Mouse (Mus musculus) megakaryocyte, adult 5-6 weeks (primary cell): Measurements from ENCODE around the gene Macrod2. TPM values are rescaled to one million over a fixed set of nuclear protein-coding genes. Genes with fewer than 3 reads are reported as not detected.

Source experiments
- ATAC-seq: 2 replicates; pipeline ENCODE4 v1.8.0; 2016; ENCODE audit warnings: mild to moderate bottlenecking, inconsistent platforms; ENCODE audit not compliant: poor library complexity, severe bottlenecking
- total RNA-seq, 2 experiments: library from RNA; stranded (forward) in 1 of 2; stranded (reverse) in 1 of 2; fragments of 153-499, 151-499 nt in 1 of 2; fragments of 221-1000, 200-1000 nt in 1 of 2; gene quantifications; 2 replicates each; pipeline versions ENCODE4 v1.2.3 to v1.2.4; 2015 to 2017

Gene Macrod2
- total RNA-seq, 2 experiments from 2014 or later = 0.31 to 1.7 TPM

DNA sequence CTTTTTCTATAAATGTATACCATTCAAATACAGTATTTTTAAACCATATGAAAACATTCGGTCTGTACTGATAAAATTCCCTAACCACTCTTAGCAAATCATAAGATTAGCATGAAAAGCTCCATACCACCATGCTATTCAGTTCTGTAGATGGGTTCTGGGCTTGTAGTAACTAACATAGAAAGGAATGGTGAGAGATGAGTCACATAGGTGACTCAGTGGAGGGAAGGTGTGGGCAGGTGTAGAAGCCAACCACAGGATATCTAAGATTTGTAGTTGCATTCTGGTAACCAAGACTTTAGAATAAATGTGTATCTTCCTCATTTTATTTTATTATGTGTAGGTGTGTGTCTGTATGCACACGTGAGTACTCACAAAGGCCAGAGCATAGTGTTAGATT lies 166.3 kb downstream of the Macrod2 start:
- ATAC-seq = no peak

GRCm38 (mm10) chr2:140570874-140571273 lies 175.8 kb downstream of the Macrod2 start:
- ATAC-seq = no peak

GRCm38 (mm10) chr2:140592537-140593261 lies 197.6 kb downstream of the Macrod2 start:
- no peak for ATAC-seq

GRCm38 (mm10) chr2:140596906-140597305 lies 201.8 kb downstream of the Macrod2 start:
- no peak for ATAC-seq

DNA sequence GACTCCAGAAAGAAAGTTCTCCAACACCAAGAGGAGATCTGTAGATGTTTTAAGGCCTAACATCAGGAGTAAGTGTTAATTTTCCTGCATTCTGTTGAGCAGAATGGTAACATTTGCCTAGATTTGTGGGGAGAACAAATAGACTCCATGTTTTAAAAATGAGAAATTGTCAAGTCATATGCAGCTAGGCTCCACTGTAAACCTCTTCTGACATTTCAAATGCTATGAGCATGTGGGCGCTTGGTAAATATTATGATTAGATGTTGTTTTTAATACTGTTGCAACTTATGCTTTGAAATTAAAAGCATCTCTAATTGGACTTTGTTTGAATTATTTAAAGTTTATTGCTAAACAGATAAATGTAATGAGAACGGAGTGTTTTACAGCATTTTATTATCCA lies 220.3 kb downstream of the Macrod2 start:
- ATAC-seq = no peak

DNA sequence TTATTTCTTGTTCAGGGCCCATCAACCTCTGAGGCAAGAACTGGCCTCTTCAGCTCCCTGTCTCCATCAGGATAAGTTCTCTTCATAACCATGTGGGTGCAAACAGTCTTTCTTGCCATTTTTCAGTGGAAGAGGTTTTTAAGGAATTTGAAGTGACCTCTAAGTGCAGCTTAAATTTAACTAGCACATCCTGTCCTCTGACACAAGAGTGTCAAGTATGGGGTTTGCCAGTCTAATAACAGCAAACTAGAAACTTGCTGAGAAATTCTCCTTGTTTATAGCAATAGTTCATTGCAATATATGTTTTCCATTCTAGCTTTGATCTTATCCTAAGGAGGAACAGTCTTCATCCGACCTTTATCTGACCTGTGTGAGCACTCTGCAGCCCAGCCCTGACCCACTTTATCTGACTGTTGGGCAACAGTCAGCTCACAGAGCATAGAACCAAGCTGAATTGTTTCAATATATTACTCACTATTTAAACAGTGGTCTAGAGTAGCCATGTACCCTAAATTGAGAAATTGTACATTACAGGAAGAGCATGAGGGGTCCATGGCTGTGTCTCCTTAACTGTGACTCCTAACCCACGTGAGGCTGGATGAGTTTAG lies 226.7 kb downstream of the Macrod2 start:
- no peak for ATAC-seq

DNA sequence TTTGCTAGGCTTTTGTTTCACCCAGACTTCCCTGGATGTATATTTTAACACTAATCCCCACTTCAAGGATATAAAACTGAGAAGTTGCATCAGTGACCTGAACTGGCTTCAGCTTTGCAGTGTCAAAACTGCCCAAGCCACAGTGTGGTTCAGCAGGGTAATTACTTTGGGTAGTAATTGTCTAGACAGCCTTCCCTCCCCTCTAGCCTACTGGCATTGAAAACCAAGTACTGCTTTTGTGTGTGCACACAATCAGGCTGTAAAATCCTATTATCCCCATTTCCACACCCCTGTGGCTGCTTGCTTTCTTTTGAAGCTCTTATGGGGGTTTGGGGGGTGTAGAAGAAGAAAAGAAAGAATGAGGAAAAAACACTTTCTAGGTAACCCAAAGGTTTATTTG lies 258.4 kb downstream of the Macrod2 start:
- ATAC-seq = no peak

GRCm38 (mm10) chr2:140653978-140654377 lies 258.9 kb downstream of the Macrod2 start:
- no peak for ATAC-seq

DNA sequence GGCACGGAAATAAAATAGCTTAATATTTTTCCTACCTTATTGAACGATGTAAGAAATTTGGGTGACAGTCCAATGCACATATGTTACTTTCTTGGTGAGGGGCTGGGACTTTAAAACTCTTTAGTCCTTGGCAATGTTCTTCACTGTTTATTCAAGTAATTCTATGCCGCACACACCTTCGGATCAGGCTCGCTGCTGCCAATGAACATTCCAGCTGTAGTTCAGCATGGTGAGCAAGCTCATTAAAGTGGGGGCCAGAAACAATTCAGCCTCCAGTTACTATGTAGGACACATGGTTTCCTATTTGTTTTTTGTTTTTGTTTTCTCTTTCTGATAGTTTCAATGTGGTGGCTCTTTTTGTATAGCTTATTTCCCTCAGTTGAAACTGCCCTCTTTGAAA lies 267.6 kb downstream of the Macrod2 start:
- ATAC-seq = no peak

DNA sequence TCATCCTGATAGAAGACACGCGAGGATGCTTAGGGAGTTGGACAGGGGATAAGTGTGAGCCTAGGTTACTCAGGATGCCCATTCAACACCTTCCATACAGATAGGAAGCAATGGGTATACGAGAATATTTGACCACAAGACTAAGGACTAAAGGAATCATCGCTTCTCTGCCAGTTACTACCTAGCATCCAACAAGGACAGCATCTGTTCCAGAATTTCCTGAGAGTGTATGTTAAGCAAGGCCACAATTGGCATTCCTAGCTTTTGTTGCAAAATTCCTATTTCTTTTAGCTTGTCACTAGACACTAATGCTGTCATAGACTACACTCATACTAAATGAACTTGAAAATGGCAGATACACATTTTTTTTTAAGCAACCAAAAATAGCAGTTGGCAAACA lies 269.3 kb downstream of the Macrod2 start:
- no peak for ATAC-seq

DNA sequence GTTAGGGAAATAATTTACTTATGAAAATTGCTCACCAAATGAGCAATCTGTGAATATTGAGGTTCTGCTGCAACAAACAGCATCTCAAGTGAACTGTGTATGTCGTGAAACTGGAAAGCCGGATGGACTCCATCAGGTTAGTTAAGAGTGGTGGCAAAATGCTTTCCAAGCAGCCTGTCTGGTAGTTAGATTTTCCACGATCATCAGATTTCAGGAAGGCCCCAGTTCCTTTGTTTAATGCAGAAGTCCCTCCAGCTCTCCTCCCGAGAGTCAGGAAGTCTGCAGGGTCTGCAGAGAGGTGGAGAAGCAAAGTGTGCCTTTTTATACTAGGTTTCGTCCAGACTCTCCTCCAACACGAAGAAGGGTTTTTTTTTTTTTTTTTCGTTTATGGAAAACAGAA lies 271.7 kb downstream of the Macrod2 start:
- no peak for ATAC-seq

GRCm38 (mm10) chr2:140667261-140668047 lies 272.3 kb downstream of the Macrod2 start:
- no peak for ATAC-seq

GRCm38 (mm10) chr2:140668311-140668710 lies 273.2 kb downstream of the Macrod2 start:
- 0 out of 2 replicates have a peak, but pooled peaks have one; percentile 20 for ATAC-seq

DNA sequence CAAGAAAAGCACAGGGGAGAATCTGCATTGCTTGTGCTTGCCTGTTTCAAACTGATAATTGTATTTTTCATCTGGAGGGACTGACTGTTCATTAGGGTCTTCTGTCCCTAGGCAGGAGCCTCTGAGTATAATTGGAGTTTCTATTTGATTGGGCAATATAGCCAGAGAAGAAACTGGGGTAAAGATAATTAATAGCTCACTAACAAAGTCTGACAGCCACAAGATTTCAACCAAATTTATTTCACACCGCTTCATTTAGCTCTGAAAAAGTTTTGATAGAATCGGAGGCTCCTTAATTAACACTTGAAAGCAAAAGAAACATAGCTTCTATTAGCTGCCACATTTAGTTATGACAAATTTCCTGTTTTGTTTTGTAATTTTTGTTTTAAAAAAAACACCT lies 274.0 kb downstream of the Macrod2 start:
- no peak for ATAC-seq

- ATAC-seq = no peak
Observed at GRCm38 (mm10) chr2:140669786-140670185, 274.7 kb downstream of the Macrod2 start.

- ATAC-seq = no peak
Observed at GRCm38 (mm10) chr2:140670457-140670856, 275.3 kb downstream of the Macrod2 start.

DNA sequence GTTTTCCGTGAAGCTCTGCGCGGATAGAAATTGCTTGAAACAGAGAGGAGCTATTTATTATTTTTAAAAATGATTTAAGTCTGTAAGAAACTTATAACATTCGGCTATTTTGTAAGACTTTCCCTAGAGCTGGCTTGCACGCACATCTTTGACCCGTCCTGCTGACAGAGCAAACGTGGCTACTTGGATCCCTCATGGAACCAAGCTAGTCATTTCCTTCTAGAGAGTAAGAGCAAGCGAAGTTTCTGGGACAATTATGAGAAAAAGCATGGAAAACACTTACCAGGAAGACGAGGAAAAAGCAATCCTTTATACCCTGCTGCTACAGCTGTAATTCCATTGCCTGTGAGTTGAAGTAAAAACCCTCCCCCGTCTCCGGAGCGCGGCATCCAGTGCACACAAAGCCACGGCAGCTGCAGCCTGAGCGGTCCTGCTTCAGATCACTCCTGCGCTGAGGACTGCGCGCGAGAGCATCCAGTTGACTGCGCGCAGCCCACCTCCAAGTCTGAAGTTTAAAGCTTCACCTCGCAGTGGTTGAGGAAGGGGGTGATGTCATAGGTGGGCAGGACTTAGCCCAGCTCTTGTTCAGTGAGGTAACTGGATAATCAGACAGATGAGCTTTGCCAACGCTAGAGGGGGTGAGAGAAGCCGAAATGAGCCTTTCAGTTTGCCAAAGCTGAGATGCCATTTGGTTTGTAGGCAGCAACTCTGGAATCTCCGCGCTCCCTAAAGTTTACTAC lies 276.0 kb downstream of the Macrod2 start, which contains the start of gene Flrt3:
Flrt3 (minus strand) TSS at position 507 of the 740 bp plus-strand sequence.
- peak; percentile 85 for ATAC-seq

DNA sequence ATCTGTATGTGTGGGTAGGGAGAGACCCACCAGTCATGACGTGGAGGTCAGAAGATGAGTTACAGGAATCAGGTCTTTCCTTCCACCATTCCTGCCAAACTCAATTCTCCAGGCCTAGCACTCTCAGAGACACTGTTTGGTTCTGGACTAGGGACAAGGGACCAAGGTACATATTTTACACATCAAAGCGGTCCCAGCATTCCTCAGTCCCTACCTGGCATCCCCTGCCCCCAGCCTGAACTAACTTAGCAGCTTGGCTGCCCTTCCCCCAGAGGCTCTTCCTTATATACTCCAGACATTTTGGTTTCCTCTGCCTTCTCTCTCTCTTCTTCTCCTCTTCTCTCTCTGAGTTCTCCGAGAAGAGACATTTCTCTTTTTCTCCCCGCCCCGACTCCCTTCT lies 278.4 kb downstream of the Macrod2 start:
- ATAC-seq = no peak

GRCm38 (mm10) chr2:140676728-140677127 lies 281.6 kb downstream of the Macrod2 start:
- ATAC-seq = no peak

DNA sequence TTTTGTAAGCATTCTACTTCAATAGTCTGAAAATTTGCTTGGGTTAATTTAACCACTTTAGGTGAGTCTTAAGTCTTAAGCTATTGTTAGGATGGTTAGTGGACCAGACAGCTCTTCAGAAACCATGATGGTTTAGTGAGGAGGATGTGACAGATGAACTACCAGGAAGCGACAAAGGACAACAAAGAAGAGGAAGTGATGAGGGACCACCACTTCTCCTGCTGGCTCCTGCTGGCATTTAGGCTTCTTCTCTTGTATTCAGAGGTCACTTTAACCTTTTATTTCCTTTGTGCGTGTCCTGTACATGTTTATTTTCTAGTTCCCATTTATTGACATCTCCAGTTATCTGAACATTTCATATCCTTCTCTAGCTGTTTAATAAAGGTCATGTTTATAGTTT lies 295.8 kb downstream of the Macrod2 start:
- no peak for ATAC-seq

- no peak for ATAC-seq
Observed at GRCm38 (mm10) chr2:140691403-140691802, 296.3 kb downstream of the Macrod2 start.
